Mouse (Mus musculus): ENCODE measurements around the gene Gch1. TPM values are rescaled to one million over a fixed set of nuclear protein-coding genes. Genes with fewer than 3 reads are reported as not detected.

Gene Gch1
- polyA plus RNA-seq, 1 experiment from 2014 or later = 12.4 TPM

DNA sequence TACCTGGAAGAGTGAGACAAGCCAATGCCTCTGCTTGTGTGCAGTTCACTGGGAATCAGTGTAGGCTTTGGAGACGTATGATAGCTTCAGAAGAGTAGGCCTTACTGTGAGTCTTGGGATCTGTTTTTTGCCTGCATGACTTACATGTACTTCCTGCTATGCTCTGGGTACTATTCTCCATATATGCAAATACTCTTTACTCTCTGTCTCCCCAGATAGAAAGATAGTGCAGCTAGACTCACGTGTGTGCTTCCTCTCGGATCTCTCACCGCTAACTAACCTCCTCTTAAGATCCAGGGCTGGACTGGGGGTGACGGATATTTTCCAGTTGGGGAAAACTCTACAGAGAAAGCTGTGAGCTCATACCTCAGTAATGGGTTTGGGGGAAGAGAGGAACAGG is 23.5 kb downstream of the Gch1 start:
- no peak for TF ChIP-seq EP300 (optimal IDR thresholded peaks at IDR 0.05)
- no peak for ATAC-seq (ENCODE audit: low FRiP score, low TSS enrichment)
- no peak for DNase-seq (ENCODE audit: low spot score)
- Histone ChIP-seq H3K9ac (ENCODE audit: low read length) (no peak overlapping the region), H3K4me1 (replicated peaks; ENCODE audit: control insufficient read depth, insufficient read depth) (no peaks in the 10 kb centered on the region), H3K27ac (replicated peaks) (no peak overlapping the region), H3K9me3 (ENCODE audit: control insufficient read depth, low read length) (no peaks in the 10 kb centered on the region), H3K27me3 (ENCODE audit: control insufficient read depth, insufficient read depth, low read length) (no peaks in the 10 kb centered on the region), H3K36me3 (ENCODE audit: control insufficient read depth, insufficient read depth, low read length) (no peaks in the 10 kb centered on the region), H3K4me2 (replicated peaks; ENCODE audit: low read depth) (no peak overlapping the region), H3K4me3 (ENCODE audit: low read depth, low read length) (no peak overlapping the region)
- 89% methylated on average over 5 of the region's 5 CpGs for WGBS

DNA sequence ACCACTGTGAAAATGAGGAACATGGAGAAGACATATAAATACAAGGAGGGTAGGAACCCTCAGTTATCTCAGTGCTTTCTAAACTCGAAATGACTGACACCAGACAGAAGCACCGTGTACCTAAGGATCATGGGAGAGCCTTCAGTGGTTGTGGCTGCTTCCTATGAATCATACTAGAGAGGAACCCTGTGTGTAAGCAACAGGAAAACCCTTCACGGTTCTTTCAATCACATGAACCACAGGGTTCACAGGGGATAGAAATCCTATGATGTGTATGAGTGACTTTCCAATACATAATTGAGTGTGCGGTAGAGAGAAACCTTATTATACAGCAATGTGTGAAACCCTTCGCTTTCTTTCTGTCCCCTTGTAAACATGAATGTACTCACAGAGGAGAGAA is 24.1 kb downstream of the Gch1 start:
- Histone ChIP-seq H3K36me3 (ENCODE audit: control insufficient read depth, insufficient read depth, low read length) (no peaks in the 10 kb centered on the region), H3K4me2 (replicated peaks; ENCODE audit: low read depth) (no peak overlapping the region), H3K9ac (ENCODE audit: low read length) (no peak overlapping the region), H3K9me3 (ENCODE audit: control insufficient read depth, low read length) (no peaks in the 10 kb centered on the region), H3K27me3 (ENCODE audit: control insufficient read depth, insufficient read depth, low read length) (no peaks in the 10 kb centered on the region), H3K4me3 (ENCODE audit: low read depth, low read length) (no peak overlapping the region), H3K27ac (replicated peaks) (no peak overlapping the region), H3K4me1 (replicated peaks; ENCODE audit: control insufficient read depth, insufficient read depth) (no peaks in the 10 kb centered on the region)
- WGBS = 84% methylated on average over 5 of the region's 5 CpGs
- TF ChIP-seq EP300 (optimal IDR thresholded peaks at IDR 0.05) (no peak), CTCF (IDR thresholded peaks at IDR 0.05; ENCODE audit: low read depth) (no peak)
- ATAC-seq (ENCODE audit: low FRiP score, low TSS enrichment) (no peak), DNase-seq (ENCODE audit: low spot score) (no peak)

DNA sequence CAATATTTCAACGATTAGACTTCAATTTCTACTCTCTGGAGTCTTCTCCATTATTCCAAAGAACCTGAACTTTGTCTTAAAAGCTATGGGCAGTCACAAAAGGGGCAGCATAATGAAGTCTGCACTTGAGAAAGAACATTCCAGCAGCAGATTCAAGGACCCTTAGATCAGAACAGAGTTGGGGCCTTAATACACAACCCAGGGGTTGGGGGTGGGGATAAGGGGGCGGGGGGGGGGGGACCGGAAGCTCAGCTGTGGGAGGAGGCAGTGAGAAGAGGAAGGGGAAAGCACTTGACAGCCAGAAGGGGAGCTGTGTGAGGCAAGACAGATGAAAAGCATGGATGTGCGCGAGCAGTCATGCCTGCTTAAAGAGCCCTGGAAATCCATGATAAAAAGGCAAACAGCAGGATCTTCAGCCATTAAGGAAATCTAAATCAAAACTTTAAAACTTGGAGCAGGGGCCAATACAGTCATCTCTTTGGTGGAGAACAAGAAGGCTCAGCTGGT is 27.2 kb downstream of the Gch1 start:
- 50% methylated on average over 5 of the region's 5 CpGs for WGBS
- Histone ChIP-seq H3K36me3 (ENCODE audit: control insufficient read depth, insufficient read depth, low read length) (no peaks in the 10 kb centered on the region), H3K27ac (replicated peaks) (no peak overlapping the region), H3K4me1 (replicated peaks; ENCODE audit: control insufficient read depth, insufficient read depth) (no peaks in the 10 kb centered on the region), H3K9me3 (ENCODE audit: control insufficient read depth, low read length) (no peaks in the 10 kb centered on the region), H3K4me3 (ENCODE audit: low read depth, low read length) (no peak overlapping the region), H3K4me2 (replicated peaks; ENCODE audit: low read depth) (no peak overlapping the region), H3K27me3 (ENCODE audit: control insufficient read depth, insufficient read depth, low read length) (no peaks in the 10 kb centered on the region), H3K9ac (ENCODE audit: low read length) (no peak overlapping the region)
- DNase-seq (ENCODE audit: low spot score) (no peak), ATAC-seq (ENCODE audit: low FRiP score, low TSS enrichment) (no peak)
- TF ChIP-seq EP300 (optimal IDR thresholded peaks at IDR 0.05) (no peak), CTCF (IDR thresholded peaks at IDR 0.05; ENCODE audit: low read depth) (no peak)

- TF ChIP-seq EP300 (optimal IDR thresholded peaks at IDR 0.05) = no peak
- no peak for TF ChIP-seq CTCF (IDR thresholded peaks at IDR 0.05; ENCODE audit: low read depth)
- WGBS = 61% methylated on average over 2 of the region's 2 CpGs
Observed at GRCm38 (mm10) chr14:47160051-47160640, 29.1 kb downstream of the Gch1 start.

DNA sequence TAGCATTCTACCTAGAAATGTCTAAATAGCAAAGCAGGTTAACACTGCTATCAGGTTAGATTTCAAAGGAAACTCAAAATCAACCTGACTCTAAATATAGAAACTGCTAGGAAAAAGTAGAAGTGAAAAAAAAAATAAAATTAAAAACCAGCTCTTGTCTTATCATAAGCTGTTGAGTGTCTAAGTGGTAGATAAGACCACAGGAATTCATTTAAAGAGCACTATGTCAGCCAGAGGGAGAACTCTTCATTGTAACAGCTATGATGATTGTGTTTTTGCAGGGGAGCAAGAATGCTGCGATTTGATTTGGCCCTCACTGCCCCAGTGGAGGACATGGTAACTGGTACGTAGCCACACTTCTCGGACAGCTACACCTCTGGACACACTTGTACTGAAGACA is 34.9 kb downstream of the Gch1 start:
- DNase-seq (ENCODE audit: low spot score) (no peak), ATAC-seq (ENCODE audit: low FRiP score, low TSS enrichment) (no peak)
- Histone ChIP-seq H3K9ac (ENCODE audit: low read length) (no peak overlapping the region), H3K27ac (replicated peaks) (no peak overlapping the region), H3K9me3 (ENCODE audit: control insufficient read depth, low read length) (no peaks in the 10 kb centered on the region), H3K27me3 (ENCODE audit: control insufficient read depth, insufficient read depth, low read length) (no peaks in the 10 kb centered on the region), H3K4me1 (replicated peaks; ENCODE audit: control insufficient read depth, insufficient read depth) (no peaks in the 10 kb centered on the region), H3K4me3 (ENCODE audit: low read depth, low read length) (no peak overlapping the region), H3K4me2 (replicated peaks; ENCODE audit: low read depth) (no peak overlapping the region), H3K36me3 (ENCODE audit: control insufficient read depth, insufficient read depth, low read length) (no peaks in the 10 kb centered on the region)
- TF ChIP-seq EP300 (optimal IDR thresholded peaks at IDR 0.05) = no peak
- TF ChIP-seq CTCF (IDR thresholded peaks at IDR 0.05; ENCODE audit: low read depth) = no peak
- WGBS = 89% methylated on average over 3 of the region's 3 CpGs

More at GRCm38 (mm10) chr14:47160051-47160640, 29.1 kb downstream of the Gch1 start:
- no peak overlapping the region for H3K4me3 ChIP-seq (ENCODE audit: low read depth, low read length)
- no peaks in the 10 kb centered on the region for H3K36me3 ChIP-seq (ENCODE audit: control insufficient read depth, insufficient read depth, low read length)
- ATAC-seq (ENCODE audit: low FRiP score, low TSS enrichment) (no peak), DNase-seq (ENCODE audit: low spot score) (no peak)
- H3K9me3 ChIP-seq (ENCODE audit: control insufficient read depth, low read length) = no peaks in the 10 kb centered on the region
- no peak overlapping the region for H3K27ac ChIP-seq (replicated peaks)
- H3K4me2 ChIP-seq (replicated peaks; ENCODE audit: low read depth) = no peak overlapping the region
- no peaks in the 10 kb centered on the region for H3K27me3 ChIP-seq (ENCODE audit: control insufficient read depth, insufficient read depth, low read length)
- no peaks in the 10 kb centered on the region for H3K4me1 ChIP-seq (replicated peaks; ENCODE audit: control insufficient read depth, insufficient read depth)
- no peak overlapping the region for H3K9ac ChIP-seq (ENCODE audit: low read length)

DNA sequence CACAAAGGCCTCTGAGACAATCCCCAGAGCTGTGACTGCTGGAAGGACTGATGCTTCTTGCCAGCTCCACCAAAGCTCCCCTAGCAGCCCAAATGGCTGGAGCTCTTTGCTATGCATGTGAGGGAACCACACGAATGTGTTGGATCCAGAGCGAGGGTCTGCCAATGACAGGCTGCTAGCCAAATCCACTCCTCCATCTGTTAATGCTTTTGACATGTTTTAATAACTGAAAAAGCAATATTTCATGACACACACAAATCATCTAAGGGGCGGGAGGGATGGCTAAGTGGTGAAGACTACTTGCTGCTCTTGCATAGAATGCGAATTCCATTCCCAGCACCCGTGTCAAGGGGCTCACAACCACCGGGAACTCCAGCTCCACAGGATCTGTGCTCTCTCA is 37.9 kb downstream of the Gch1 start:
- H3K36me3 ChIP-seq (ENCODE audit: control insufficient read depth, insufficient read depth, low read length) = no peaks in the 10 kb centered on the region
- no peak for DNase-seq (ENCODE audit: low spot score)
- no peak overlapping the region for H3K9ac ChIP-seq (ENCODE audit: low read length)
- no peaks in the 10 kb centered on the region for H3K9me3 ChIP-seq (ENCODE audit: control insufficient read depth, low read length)
- H3K4me1 ChIP-seq (replicated peaks; ENCODE audit: control insufficient read depth, insufficient read depth) = no peaks in the 10 kb centered on the region
- ATAC-seq (ENCODE audit: low FRiP score, low TSS enrichment) = no peak
- TF ChIP-seq CTCF (IDR thresholded peaks at IDR 0.05; ENCODE audit: low read depth) (no peak), EP300 (optimal IDR thresholded peaks at IDR 0.05) (no peak)
- no peak overlapping the region for H3K27ac ChIP-seq (replicated peaks)
- H3K4me2 ChIP-seq (replicated peaks; ENCODE audit: low read depth) = no peak overlapping the region
- no peak overlapping the region for H3K4me3 ChIP-seq (ENCODE audit: low read depth, low read length)
- 63% methylated on average over 6 of the region's 6 CpGs for WGBS
- no peaks in the 10 kb centered on the region for H3K27me3 ChIP-seq (ENCODE audit: control insufficient read depth, insufficient read depth, low read length)
